8 mouse cellular contexts compared by ENCODE assay signal in genomic region chr12:111428961-111429911, GRCm38 (mm10). TPM values are rescaled to one million over a fixed set of nuclear protein-coding genes. Genes with fewer than 3 reads are reported as not detected.
A peak's percentile ranks its signal among the peaks of the same experiment; 100 is the strongest.
DNase-seq lines count a peak whose midpoint lies in the region; ATAC-seq lines count a peak whose summit lies in the region.

No protein-coding gene starts in this region.

- WGBS in kidney, embryonic 14.5 days, result 1% methylated on average over 40 of the region's 40 CpGs
- under 1% methylated on average over 40 of the region's 40 CpGs for WGBS in stomach, embryonic 14.5 days

- no peak overlapping the region; the same call in 1 of the 2 replicates for H3K27ac ChIP-seq in brown adipose tissue, adult 24 weeks (replicated peaks; ENCODE audit: low read depth, low read length)
- peak overlapping the region; percentile 59 for H3K27ac ChIP-seq in kidney, embryonic 14.5 days (ENCODE audit: low read depth, low read length)
- H3K27ac ChIP-seq in stomach, embryonic 14.5 days (ENCODE audit: low read length), result peak overlapping the region; percentile 49; the same call in 1 of the 2 replicates

- no peaks in the 10 kb centered on the region for H3K36me3 ChIP-seq in kidney, embryonic 14.5 days (ENCODE audit: control insufficient read depth, insufficient read depth, low read length)
- no peaks in the 10 kb centered on the region for H3K36me3 ChIP-seq in stomach, embryonic 14.5 days (ENCODE audit: control insufficient read depth, insufficient read depth, low read length)

- no peaks in the 10 kb centered on the region for H3K9me3 ChIP-seq in kidney, embryonic 14.5 days (ENCODE audit: control insufficient read depth, low read length)
- H3K9me3 ChIP-seq in stomach, embryonic 14.5 days (ENCODE audit: control insufficient read depth, low read depth, low read length), result no peaks in the 10 kb centered on the region

- no peak for ATAC-seq in kidney, embryonic 14.5 days (ENCODE audit: low FRiP score, low TSS enrichment)
- peak; percentile 34; the same call in 1 of the 2 replicates for ATAC-seq in megakaryocyte, adult 5-6 weeks (ENCODE audit: poor library complexity, severe bottlenecking)
- peak; percentile 25; the same call in 1 of the 2 replicates for ATAC-seq in stomach, embryonic 14.5 days (ENCODE audit: insufficient number of reproducible peaks, insufficient read depth, low FRiP score, low read depth)

- peak overlapping the region; percentile 64 for H3K4me2 ChIP-seq in kidney, embryonic 14.5 days (replicated peaks; ENCODE audit: low read depth, low read length)
- peak overlapping the region; percentile 70 for H3K4me2 ChIP-seq in stomach, embryonic 14.5 days (replicated peaks; ENCODE audit: low read depth, low read length)

- peaks cover 19% of the 10 kb centered on the region for H3K4me1 ChIP-seq in brown adipose tissue, adult 24 weeks (ENCODE audit: control insufficient read depth, insufficient read depth, insufficient read length, low read length)
- H3K4me1 ChIP-seq in kidney, embryonic 14.5 days (ENCODE audit: control insufficient read depth, insufficient read depth, low read length), result peaks cover 57% of the 10 kb centered on the region
- peaks cover 15% of the 10 kb centered on the region for H3K4me1 ChIP-seq in stomach, embryonic 14.5 days (ENCODE audit: control insufficient read depth, insufficient read depth, low read length)

- DNase-seq in ovary, postnatal 36 days (ENCODE audit: low spot score), result peak; percentile 42
- no peak for DNase-seq in ovary, postnatal 10 days (ENCODE audit: low spot score)
- peak; percentile 55 for DNase-seq in heart, adult 8-10 months (ENCODE audit: low spot score)
- DNase-seq in left cerebral cortex, adult 9 months (ENCODE audit: low spot score in 2 of 2), result no peak

- peaks cover 38% of the 10 kb centered on the region for H3K27me3 ChIP-seq in kidney, embryonic 14.5 days (ENCODE audit: control insufficient read depth, insufficient read depth, low read length)
- peaks cover 28% of the 10 kb centered on the region for H3K27me3 ChIP-seq in stomach, embryonic 14.5 days (ENCODE audit: control insufficient read depth, insufficient read depth, low read length)

- peak overlapping the region; percentile 59 for H3K4me3 ChIP-seq in brown adipose tissue, adult 24 weeks (ENCODE audit: insufficient read depth, low read depth, low read length)
- H3K4me3 ChIP-seq in kidney, embryonic 14.5 days (ENCODE audit: low read length), result peak overlapping the region; percentile 38
- H3K4me3 ChIP-seq in stomach, embryonic 14.5 days (ENCODE audit: low read depth, low read length), result peak overlapping the region; percentile 34

- H3K9ac ChIP-seq in kidney, embryonic 14.5 days (ENCODE audit: low read depth, low read length), result peak overlapping the region; percentile 52
- peak overlapping the region; percentile 25; the same call in 1 of the 2 replicates for H3K9ac ChIP-seq in stomach, embryonic 14.5 days (replicated peaks; ENCODE audit: low read depth, low read length)

RNA-seq across cellular contexts. Expression of gene Exoc3l4, which starts 12.4 kb away (rescaled TPM):
- polyA plus RNA-seq in brown adipose tissue, adult 24 weeks (2012; ENCODE audit: insufficient read depth, insufficient read length, missing spikeins), result not detected in 2 replicates
- 1 to 10 TPM; 2.1 to 3.6 (median 3.0) TPM for total RNA-seq in heart, adult 8-10 months (2022)
- polyA plus RNA-seq in kidney, embryonic 14.5 days (2014; fragmentation: Nextera tagmentation; extraction: Ambion mirVana), result 10.8 and 10.9 TPM in 2 replicates
- 0.39 and 1.1 TPM in 2 replicates for total RNA-seq in megakaryocyte, adult 5-6 weeks (2015)
- 0.29 TPM in 1 of 2 replicates, not detected in the other for total RNA-seq in megakaryocyte, adult 5-6 weeks (2017)
- polyA plus RNA-seq in stomach, embryonic 14.5 days (2014; fragmentation: Nextera tagmentation; extraction: Ambion mirVana), result 5.7 and 6.8 TPM in 2 replicates

RNA-seq across cellular contexts. Expression of gene Tnfaip2, which starts 13.0 kb away (rescaled TPM):
- 3.3 and 3.6 TPM in 2 replicates for polyA plus RNA-seq in brown adipose tissue, adult 24 weeks (2012; ENCODE audit: insufficient read depth, insufficient read length, missing spikeins)
- total RNA-seq in heart, adult 8-10 months (2022), result 10 to 100 TPM; 25.2 to 49.3 (median 41.6) TPM
- 16.5 and 18.8 TPM in 2 replicates for polyA plus RNA-seq in kidney, embryonic 14.5 days (2014; fragmentation: Nextera tagmentation; extraction: Ambion mirVana)
- total RNA-seq in megakaryocyte, adult 5-6 weeks (2015), result 42.7 and 43.7 TPM in 2 replicates
- 81.0 and 109 TPM in 2 replicates for total RNA-seq in megakaryocyte, adult 5-6 weeks (2017)
- polyA plus RNA-seq in stomach, embryonic 14.5 days (2014; fragmentation: Nextera tagmentation; extraction: Ambion mirVana), result 3.5 and 5.0 TPM in 2 replicates

RNA-seq across cellular contexts. Expression of gene Lbhd2, which starts 22.6 kb away (rescaled TPM):
- not detected in 2 replicates for polyA plus RNA-seq in brown adipose tissue, adult 24 weeks (2012; ENCODE audit: insufficient read depth, insufficient read length, missing spikeins)
- total RNA-seq in heart, adult 8-10 months (2022), result not detected
- polyA plus RNA-seq in kidney, embryonic 14.5 days (2014; fragmentation: Nextera tagmentation; extraction: Ambion mirVana), result 5.8 and 9.9 TPM in 2 replicates
- total RNA-seq in megakaryocyte, adult 5-6 weeks (2015), result not detected in 2 replicates
- not detected in 2 replicates for total RNA-seq in megakaryocyte, adult 5-6 weeks (2017)
- polyA plus RNA-seq in stomach, embryonic 14.5 days (2014; fragmentation: Nextera tagmentation; extraction: Ambion mirVana), result 0.93 and 1.5 TPM in 2 replicates

RNA-seq across cellular contexts. Expression of gene Cdc42bpb, which starts 51.7 kb away (rescaled TPM):
- 24.1 and 24.3 TPM in 2 replicates for polyA plus RNA-seq in brown adipose tissue, adult 24 weeks (2012; ENCODE audit: insufficient read depth, insufficient read length, missing spikeins)
- total RNA-seq in heart, adult 8-10 months (2022), result 10 to 100 TPM; 45.5 to 59.7 (median 53.9) TPM
- 43.4 and 44.3 TPM in 2 replicates for polyA plus RNA-seq in kidney, embryonic 14.5 days (2014; fragmentation: Nextera tagmentation; extraction: Ambion mirVana)
- 22.0 and 24.6 TPM in 2 replicates for total RNA-seq in megakaryocyte, adult 5-6 weeks (2015)
- total RNA-seq in megakaryocyte, adult 5-6 weeks (2017), result 12.4 and 14.2 TPM in 2 replicates
- polyA plus RNA-seq in stomach, embryonic 14.5 days (2014; fragmentation: Nextera tagmentation; extraction: Ambion mirVana), result 44.1 and 44.9 TPM in 2 replicates

RNA-seq across cellular contexts. Expression of gene Gm266, which starts 56.4 kb away (rescaled TPM):
- polyA plus RNA-seq in brown adipose tissue, adult 24 weeks (2012; ENCODE audit: insufficient read depth, insufficient read length, missing spikeins), result not detected in 2 replicates
- under 1 TPM in 2 of 4 experiments, not detected in 2; 0.22 to 0.35 TPM for total RNA-seq in heart, adult 8-10 months (2022)
- polyA plus RNA-seq in kidney, embryonic 14.5 days (2014; fragmentation: Nextera tagmentation; extraction: Ambion mirVana), result 123 and 137 TPM in 2 replicates
- total RNA-seq in megakaryocyte, adult 5-6 weeks (2015), result not detected in 2 replicates
- not detected in 2 replicates for total RNA-seq in megakaryocyte, adult 5-6 weeks (2017)
- polyA plus RNA-seq in stomach, embryonic 14.5 days (2014; fragmentation: Nextera tagmentation; extraction: Ambion mirVana), result 38.4 and 42.6 TPM in 2 replicates

Comparison
In these comparisons a context has a peak if more than half of its experiments do, and no peak if none do; other contexts are left out.
1. DNase-seq: peak in ovary, postnatal 36 days (single experiment) and heart, adult 8-10 months (single experiment); none in ovary, postnatal 10 days (single experiment) and left cerebral cortex, adult 9 months (0 of 2).
2. Peak in every context shown above with its lines, with median percentiles within 50 percentile points of each other: H3K4me3 ChIP-seq.